Comparison of ENCODE assay signal across 8 mouse cellular contexts in genomic region chr2:168445211-168445810, GRCm38 (mm10).
DNase-seq lines count a peak whose midpoint lies in the region; ATAC-seq lines count a peak whose summit lies in the region.

No protein-coding gene starts in this region.

- peak; percentile 32 to 40 for DNase-seq in CD8-positive naive resting alpha-beta T cell, adult 2 months (ENCODE audit: low read depth in 2 of 2, low spot score in 2 of 2)
- peak; percentile 61 for DNase-seq in adipocyte (ENCODE audit: low spot score)
- DNase-seq in embryo, embryonic 11.5 days (ENCODE audit: low read depth, low spot score) = peak; percentile 43
- DNase-seq in heart, postnatal 10 days = peak; percentile 54 to 77
- DNase-seq in kidney, postnatal 36 days = peak; percentile 42 to 75
- DNase-seq in right cerebral cortex, postnatal 10 days (ENCODE audit: low spot score in 2 of 2) = peak; percentile 68 to 76
- peak; percentile 61 for DNase-seq in urinary bladder, postnatal 25 days (ENCODE audit: low spot score)

- ATAC-seq in megakaryocyte progenitor cell, adult 5-6 weeks (replicated peaks; ENCODE audit: poor library complexity) = peak; percentile 96

- intact Hi-C loops in heart, postnatal 10 days (cut with DNase I) = loop anchor here (1.0 to 10.0 kb wide), 4 partner anchors 173 to 333 kb away; no protein-coding TSS in a partner anchor

Comparison
In these comparisons a context has a peak if more than half of its experiments do, and no peak if none do; other contexts are left out.
1. Peak in every context shown above with its lines: DNase-seq and ATAC-seq.